Mouse (Mus musculus) ES-E14 (cell line): ENCODE data around the gene Cela3a. TPM values are rescaled to one million over a fixed set of nuclear protein-coding genes. Genes with fewer than 3 reads are reported as not detected.

Experiments
- DNase-seq: peaks from one replicate; pipeline ENCODE4 v3.0.0-alpha.2; 2013; ENCODE audit warnings: low read depth, low spot score
- H3K27ac ChIP-seq: 2 replicates; pipeline ENCODE4 v1.5.1; 2012; ENCODE audit warnings: low read depth, mild to moderate bottlenecking, low read length, moderate library complexity, mixed read lengths; ENCODE audit not compliant: poor library complexity, insufficient read depth, severe bottlenecking
- H3K36me3 ChIP-seq: 2 replicates; pipeline ENCODE4 v1.6.1; 2012; ENCODE audit warnings: mild to moderate bottlenecking, low read length, moderate library complexity, mixed read lengths; ENCODE audit not compliant: control insufficient read depth, poor library complexity, insufficient read depth, severe bottlenecking
- H3K4me1 ChIP-seq, 2 experiments: fragments of 150-350 bp in 1 of 2; sonication (generic) in 1 of 2; 2 replicates each; pipeline ENCODE4 v1.6.1; 2012; ENCODE audit warnings: low read length in 2 of 2, mild to moderate bottlenecking in 1 of 2, mixed read lengths in 1 of 2; ENCODE audit not compliant: control insufficient read depth in 2 of 2, insufficient read depth in 2 of 2, poor library complexity in 1 of 2
- H3K4me3 ChIP-seq, 2 experiments: fragments of 150-350 bp in 1 of 2; sonication (generic) in 1 of 2; 2 replicates each; pipeline ENCODE4 v1.5.1; 2012; ENCODE audit warnings: low read length in 2 of 2, low read depth in 1 of 2, mild to moderate bottlenecking in 1 of 2, mixed read lengths in 1 of 2; ENCODE audit not compliant: insufficient read depth in 1 of 2, poor library complexity in 1 of 2, severe bottlenecking in 1 of 2
- H3K9ac ChIP-seq: 2 replicates; pipeline ENCODE4 v1.6.1; 2012; ENCODE audit warnings: low read depth, mild to moderate bottlenecking, low read length, mixed read lengths; ENCODE audit not compliant: poor library complexity, insufficient read depth, severe bottlenecking
- H3K9me3 ChIP-seq: fragments of 150-350 bp; sonication (generic); 2 replicates; pipeline ENCODE4 v1.6.1; 2012; ENCODE audit warnings: low read depth, mild to moderate bottlenecking, low read length; ENCODE audit not compliant: control insufficient read depth, insufficient read depth
- CHD2 ChIP-seq: IDR thresholded peaks from 2 replicates; pipeline ENCODE4 v1.6.1; 2014; ENCODE audit warnings: mild to moderate bottlenecking, low read depth, low read length, inconsistent platforms
- HCFC1 ChIP-seq: IDR thresholded peaks from 2 replicates; pipeline ENCODE4 v1.6.1; 2012; ENCODE audit warnings: low read length, inconsistent platforms, borderline replicate concordance; ENCODE audit not compliant: insufficient read depth
- MAFK ChIP-seq: IDR thresholded peaks from 2 replicates; pipeline ENCODE4 v1.6.1; 2014; ENCODE audit warnings: mild to moderate bottlenecking, low read depth, low read length, inconsistent platforms; ENCODE audit not compliant: insufficient read depth
- ZC3H11A ChIP-seq: IDR thresholded peaks from 2 replicates; pipeline ENCODE4 v1.6.1; 2012; ENCODE audit warnings: low read depth, mild to moderate bottlenecking, inconsistent platforms, low read length, borderline replicate concordance
- ZNF384 ChIP-seq: IDR thresholded peaks from 2 replicates; pipeline ENCODE4 v1.6.1; 2012; ENCODE audit warnings: low read depth, low read length, inconsistent platforms
- in situ Hi-C, 2 experiments: fragments of 600-800 bp; cut with MboI; formaldehyde crosslinking; loops; one replicate each; pipeline ENCODE4 v1.15.1; 2025; ENCODE audit warnings: low sequenced_read_pairs in 2 of 2, inconsistent platforms in 1 of 2; ENCODE audit not compliant: unreplicated experiment in 2 of 2
- total RNA-seq: library from RNA; depleted of rRNA; stranded (reverse); fragments of 300-350 nt; gene quantifications from 2 replicates; pipeline ENCODE4 v1.2.3, GENCODE M21; 2012

The Cela3a gene
- total RNA-seq, 1 experiment: not detected

GRCm38 (mm10) chr4:137376778-137377177 lies 32.8 kb downstream of the Cela3a start:
- Histone ChIP-seq H3K9me3 (no peaks in the 10 kb centered on the region), H3K27ac (no peak overlapping the region), H3K4me3 (no peak overlapping the region), H3K9ac (no peak overlapping the region), H3K36me3 (no peaks in the 10 kb centered on the region), H3K4me1 (peaks cover 1 to 14% of the 10 kb centered on the region in 2 experiments; a peak in 2 of 4 replicates)
- TF ChIP-seq ZNF384 (no peak), ZC3H11A (no peak), HCFC1 (no peak), MAFK (no peak), CHD2 (no peak)
- no peak for DNase-seq
- in situ Hi-C loops: no loop called here

DNA sequence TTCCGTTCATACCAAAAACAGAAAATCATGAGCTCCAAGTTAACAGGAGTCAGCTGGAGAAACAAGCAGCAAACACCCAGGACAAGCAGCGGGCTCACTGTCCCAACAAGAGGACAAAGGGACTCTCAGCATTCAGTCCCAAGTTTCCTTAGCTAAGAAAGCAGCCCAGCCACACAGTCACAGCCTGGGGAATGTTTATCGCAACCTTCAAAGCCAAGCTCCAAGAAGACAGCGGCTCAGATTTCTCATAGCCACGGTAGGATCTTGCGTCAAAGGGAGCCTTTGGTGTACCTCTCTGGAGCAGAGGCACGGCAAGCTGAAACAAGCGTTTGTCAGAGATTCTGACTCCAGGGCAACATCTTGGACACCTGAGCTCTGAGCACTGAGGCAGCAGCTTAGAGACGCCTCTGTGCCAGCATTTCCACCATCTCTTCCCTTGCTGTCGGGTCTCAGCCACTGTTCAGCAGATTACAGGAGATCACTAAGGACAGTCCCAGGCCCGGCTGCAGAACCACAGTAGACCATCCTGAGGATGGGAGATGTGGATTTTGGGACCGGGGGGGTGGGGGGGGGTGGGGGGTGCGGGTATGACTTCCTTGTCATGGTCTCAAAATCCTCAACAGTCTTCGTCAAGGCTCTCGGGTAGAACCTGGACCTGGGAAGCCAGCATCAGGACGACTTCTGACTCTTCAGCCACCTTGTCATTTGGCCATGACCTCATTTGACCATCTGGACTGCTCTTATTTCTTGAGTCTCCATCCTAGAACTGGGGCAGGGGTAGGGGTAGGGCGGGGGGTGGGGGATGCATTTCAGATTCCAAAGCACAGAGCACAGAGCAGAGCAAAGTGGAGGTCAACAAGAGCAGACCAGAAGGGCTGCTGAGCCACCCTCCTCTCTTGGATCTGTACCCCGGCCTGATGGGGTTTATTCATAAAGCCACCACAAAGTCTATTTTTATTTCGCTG lies 34.0 kb downstream of the Cela3a start:
- in situ Hi-C loops: no loop called here
- Histone ChIP-seq H3K9ac (no peak overlapping the region), H3K4me3 (no peak overlapping the region)

GRCm38 (mm10) chr4:137373711-137374110 lies 35.9 kb downstream of the Cela3a start:
- Histone ChIP-seq H3K27ac (no peak overlapping the region), H3K9ac (no peak overlapping the region), H3K36me3 (no peaks in the 10 kb centered on the region), H3K4me3 (no peak overlapping the region), H3K4me1 (peaks cover 1 to 9% of the 10 kb centered on the region in 2 experiments; a peak in 2 of 4 replicates), H3K9me3 (no peaks in the 10 kb centered on the region)
- no peak for DNase-seq
- TF ChIP-seq ZNF384: no peak
- in situ Hi-C loops: no loop called here

More for the DNA sequence above, 34.0 kb downstream of the Cela3a start:
- Histone ChIP-seq H3K36me3 (no peaks in the 10 kb centered on the region), H3K9me3 (no peaks in the 10 kb centered on the region), H3K4me1 (peaks cover 1 to 9% of the 10 kb centered on the region in 2 experiments; a peak in 2 of 4 replicates), H3K27ac (no peak overlapping the region)
- TF ChIP-seq ZC3H11A: no peak
- no peak for TF ChIP-seq MAFK
- no peak for TF ChIP-seq CHD2
- no peak for TF ChIP-seq ZNF384
- TF ChIP-seq HCFC1: no peak
- DNase-seq: no peak

DNA sequence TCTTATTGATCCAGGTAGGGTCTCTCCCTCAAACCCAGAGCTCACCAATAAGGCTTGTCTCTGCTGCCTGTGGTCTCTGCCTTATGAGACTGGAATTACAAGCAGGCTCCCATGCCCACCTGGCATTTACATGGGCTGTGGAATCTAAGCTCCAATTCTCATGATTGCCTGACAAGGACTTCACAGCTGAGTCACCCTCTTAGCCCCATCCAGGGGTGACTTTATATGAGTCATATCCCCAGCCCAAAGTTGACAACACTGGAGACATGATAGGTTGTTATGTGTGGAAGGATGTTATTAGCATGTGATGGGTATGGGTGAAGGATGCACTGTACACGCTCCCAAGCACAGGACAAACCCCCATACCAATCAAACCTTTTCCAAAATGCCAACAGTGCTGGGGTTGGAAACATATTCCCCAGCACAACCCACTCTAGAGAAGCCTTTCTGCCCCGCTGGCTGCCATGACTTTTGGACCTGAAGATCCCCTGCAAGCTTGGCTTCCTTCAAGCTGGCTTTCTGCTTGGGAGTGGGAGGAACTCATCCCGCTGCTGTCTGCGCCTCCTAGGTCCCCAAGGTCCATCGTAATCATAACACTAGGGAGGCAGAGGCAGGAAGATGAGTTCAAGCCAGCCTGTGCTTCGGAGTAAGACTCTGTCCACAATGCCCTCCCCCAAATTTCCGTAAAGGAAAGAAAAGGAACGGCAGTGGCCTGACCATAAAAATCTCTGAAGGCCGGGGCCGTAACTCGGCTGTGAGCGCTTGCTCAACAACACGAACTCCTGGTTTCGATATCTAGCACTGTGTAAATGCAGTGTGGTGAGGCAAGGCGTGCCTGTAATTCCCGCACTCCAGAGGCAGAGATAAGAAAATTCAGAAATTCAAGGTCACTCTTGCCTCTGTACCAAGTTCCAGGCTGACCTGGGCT lies 37.7 kb downstream of the Cela3a start:
- in situ Hi-C loops: no loop called here
- H3K4me1 ChIP-seq: peaks cover 4 to 14% of the 10 kb centered on the region in 2 experiments; a peak in 2 of 4 replicates

More for the DNA sequence above, 37.7 kb downstream of the Cela3a start:
- Histone ChIP-seq H3K9me3 (no peaks in the 10 kb centered on the region), H3K36me3 (no peaks in the 10 kb centered on the region), H3K4me3 (no peak overlapping the region), H3K9ac (no peak overlapping the region), H3K27ac (no peak overlapping the region)
- TF ChIP-seq ZC3H11A (no peak), ZNF384 (no peak), HCFC1 (no peak), MAFK (no peak)
- no peak for DNase-seq
